Mouse (Mus musculus) right cerebral cortex, postnatal 4 days (tissue): ENCODE data around the gene Cir1.

Source experiments
- DNase-seq: peaks from one replicate; pipeline ENCODE4 v3.0.0-alpha.2; 2022

Gene Cir1

DNA sequence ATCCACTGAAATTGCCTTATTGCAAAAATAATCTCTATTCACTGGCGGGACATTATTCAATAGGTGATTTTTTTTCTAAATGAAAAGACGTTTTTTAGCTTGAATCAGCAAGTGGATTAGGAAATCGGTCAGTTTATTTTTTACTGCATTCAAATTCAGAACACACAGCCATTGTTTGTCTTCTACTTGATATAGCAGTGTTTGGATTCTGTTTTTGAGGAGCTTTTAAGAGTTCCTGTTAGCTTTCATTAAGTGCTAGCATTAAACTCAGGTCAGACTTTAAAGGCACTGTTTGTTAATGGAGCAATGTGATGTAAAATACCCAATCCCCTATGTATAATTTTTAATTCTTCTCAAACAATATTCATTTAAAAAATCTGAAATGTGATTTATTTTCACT, 13.7 kb downstream of the Cir1 start:
- DNase-seq = no peak

DNA sequence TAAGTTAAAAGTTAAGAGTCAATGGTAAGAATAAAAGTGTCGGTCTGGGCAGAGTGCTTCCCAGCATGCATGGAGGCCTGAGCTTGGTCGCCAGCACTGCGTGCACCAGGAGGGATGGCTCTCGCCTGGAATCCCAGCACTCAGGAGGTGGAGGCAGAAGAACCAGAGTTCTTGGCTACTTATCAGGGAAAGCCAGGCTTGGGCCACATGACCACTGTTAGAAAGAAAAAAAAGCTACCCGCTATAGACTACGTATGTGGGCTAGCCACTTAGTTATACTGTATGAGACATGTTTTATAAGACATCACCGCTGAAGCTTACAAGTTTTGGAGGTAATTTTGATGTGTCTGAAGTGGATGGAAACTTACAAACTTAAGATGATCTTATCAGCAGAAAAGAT, 14.3 kb downstream of the Cir1 start:
- no peak for DNase-seq

DNA sequence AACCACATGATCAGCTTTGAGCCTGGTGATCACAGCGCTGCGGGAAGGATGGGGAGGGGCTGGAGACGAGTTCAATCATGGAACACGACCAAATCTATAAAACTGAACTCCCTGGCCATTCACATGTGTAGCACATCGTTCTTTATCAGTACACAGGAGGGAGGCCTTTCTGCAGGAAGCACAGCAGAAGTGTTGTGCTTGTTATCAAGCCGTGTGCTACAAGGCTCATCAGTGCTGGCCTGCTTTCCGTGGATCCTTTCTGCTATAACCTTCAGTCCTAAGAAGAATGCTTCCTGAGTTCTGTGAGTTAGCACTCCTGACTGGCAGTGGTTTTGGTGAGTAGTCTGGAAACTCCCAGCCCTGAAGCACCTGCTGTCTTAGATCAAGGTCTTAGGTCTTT, 17.5 kb downstream of the Cir1 start:
- no peak for DNase-seq

DNA sequence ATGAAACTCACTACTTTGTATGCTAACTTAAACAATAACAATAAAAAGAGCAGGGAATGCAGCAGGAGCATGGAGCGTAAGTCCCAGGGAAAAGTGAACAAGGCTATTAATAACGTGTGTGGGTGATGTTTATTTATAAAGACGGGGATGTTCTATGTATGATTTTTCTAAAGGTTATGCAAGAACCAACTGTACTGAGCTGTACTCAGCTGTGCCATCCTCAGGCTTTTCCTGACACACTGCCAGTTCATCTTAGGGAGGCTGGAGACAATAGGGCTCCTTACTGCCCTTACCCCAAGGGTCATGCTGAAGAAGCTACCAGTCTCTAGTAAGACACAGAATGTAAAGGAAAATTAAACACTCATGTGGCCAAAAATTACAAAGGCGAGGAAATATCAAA, 21.4 kb downstream of the Cir1 start:
- DNase-seq = no peak

DNA sequence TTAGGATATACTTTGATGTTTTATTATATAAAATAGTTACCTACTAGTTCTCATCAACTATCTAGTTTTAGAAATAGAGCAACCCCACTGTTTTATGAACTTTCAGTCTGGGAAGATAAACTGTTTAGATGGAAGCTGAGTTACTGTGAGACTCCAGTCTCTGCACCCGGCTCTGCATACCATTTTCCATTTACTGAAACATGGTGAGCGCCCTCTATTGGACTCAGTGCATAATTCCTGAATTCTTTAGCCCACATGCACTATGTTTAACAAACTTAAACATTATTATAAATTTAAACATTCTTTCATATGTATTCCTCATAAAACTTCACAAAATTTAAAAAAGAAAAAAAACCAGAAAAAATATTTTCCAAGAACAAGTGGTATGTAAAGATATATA, 26.9 kb downstream of the Cir1 start:
- DNase-seq = no peak

DNA sequence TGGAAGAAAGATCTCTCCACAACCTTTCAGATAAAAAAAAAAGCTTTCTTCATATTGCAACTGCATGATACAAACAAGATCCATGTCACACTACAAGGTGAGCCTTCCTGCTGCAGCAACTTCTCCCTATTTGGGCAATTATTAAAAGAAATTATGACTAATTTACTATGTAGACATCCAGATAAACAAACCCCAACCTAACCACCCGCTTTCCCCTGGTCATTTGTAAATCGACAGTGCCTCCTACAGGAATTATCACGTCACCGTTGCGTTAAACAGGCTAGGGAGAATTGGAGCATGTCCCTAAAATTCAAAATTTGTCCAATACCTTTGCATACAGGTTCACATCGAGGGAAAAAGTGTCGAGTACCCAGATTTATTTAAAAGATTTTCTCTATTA, 30.8 kb downstream of the Cir1 start:
- DNase-seq = no peak

DNA sequence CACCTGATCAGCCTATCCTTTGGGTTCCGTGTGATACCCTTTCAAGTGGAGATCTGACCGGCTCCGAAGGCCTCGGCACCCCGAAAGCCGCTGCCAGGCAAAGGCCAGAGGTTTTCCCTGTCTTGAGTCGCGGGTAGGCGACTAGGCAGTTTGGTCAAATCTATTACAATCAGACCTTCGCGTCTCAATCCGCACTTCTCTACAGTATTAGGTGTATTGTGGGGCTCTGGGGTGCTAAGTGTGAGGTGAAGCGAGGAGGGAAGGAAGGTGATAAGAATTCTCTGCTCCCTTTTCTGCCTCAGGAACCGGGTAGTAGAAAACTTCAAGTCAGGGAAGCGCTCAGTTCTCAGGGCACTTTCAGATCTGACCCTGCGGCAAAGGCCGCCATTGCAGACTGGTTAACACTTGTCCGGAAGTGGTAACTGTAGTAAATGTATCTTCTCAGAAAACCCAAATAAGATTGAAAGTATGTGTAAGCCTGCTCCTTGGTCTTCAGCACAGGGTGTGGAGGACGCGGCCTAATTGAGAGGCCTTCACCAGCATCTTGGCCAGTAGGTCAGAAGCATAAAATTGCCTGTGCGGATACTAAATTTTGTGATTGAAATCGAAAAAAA, 31.3 kb downstream of the Cir1 start:
- DNase-seq = no peak

DNA sequence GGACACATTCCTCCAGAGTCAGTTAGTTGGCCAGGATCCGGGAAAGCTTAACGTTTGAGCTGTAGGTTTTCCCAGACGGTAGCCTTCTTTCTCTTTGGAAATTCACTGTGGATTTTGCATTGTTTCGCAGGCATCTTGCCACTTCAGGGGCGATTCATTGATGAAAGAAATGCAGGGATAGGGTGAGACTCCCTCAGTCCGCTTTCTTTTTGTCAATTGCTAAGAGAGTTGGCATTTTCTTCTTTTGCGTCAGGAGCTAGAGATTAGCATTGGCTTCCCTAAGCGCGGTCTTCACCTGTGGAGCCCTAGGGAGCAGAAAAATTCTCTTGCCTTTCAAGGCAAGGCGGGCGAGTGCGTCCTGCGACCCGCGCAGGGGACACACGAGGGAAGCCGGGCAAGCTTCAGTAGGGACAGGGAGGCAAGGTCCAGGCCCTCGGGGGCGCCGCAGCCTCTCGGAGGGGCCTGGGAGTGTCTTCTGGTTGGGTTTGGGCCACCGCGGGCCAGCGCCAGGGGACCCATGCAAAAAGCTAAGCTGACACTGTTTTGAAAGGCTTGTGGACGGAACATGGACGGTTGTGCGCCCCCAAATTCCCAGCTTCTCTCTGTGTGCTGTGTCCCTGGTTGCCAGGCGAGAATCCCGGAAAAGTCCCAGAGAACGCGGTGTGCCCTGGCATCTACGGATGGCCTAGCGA, 32.0 kb downstream of the Cir1 start:
- DNase-seq = no peak

DNA sequence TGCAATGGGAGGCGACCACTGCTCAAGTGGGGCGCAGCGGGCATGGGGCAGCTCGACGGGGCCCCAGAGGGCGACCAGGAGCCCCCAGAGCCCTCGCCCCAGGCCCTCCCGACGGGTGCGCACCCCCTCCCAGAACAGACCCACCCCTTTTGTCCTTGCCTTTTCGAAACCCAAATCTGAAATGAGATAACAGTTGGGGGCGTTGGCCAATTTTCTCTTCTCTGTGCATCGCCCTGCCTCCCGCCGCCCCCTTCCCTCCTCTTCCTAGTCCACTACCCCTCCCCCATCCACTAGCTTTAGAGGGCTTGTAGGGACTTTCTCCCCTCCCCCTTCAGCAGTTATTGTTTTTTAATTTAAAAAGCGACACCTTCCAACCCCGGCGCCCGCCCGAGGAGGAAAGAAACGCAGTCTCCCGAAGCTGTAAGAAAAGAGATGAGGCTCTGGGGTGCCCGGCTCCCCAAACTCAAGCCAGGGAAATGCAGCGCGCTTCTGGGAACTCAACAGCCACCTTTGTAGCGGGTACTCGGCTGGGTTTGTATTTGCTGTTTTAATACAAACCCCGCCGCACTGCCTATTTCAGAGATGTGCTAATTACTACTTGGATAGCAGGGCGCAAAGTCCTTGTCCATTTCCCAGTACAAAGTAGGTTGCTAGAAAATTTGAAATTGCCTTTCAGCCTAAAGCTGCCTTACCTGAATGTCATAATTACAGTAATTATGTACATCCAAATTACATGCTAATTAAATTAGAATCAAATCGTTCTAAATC, 33.0 kb downstream of the Cir1 start:
- peak; percentile 34 for DNase-seq

DNA sequence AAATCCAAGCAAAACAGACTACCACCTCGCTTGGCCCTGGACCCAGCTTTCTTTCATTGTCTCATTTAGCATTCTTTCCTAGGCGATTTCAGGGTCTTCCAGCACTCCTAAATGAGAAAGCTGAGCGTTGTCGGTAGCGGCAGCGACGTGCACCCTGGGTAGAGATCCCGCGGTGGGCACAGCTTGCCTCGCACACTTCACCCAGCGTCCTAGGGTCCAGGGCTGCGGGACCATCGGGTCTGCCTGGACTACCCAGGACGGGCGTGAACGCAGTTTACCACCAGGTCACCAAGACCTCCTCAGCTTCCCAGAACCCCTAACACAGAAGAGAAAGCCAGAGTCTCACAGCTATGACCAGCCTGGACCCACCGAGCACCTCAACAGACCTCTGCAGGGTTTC, 33.6 kb downstream of the Cir1 start:
- DNase-seq = no peak

DNA sequence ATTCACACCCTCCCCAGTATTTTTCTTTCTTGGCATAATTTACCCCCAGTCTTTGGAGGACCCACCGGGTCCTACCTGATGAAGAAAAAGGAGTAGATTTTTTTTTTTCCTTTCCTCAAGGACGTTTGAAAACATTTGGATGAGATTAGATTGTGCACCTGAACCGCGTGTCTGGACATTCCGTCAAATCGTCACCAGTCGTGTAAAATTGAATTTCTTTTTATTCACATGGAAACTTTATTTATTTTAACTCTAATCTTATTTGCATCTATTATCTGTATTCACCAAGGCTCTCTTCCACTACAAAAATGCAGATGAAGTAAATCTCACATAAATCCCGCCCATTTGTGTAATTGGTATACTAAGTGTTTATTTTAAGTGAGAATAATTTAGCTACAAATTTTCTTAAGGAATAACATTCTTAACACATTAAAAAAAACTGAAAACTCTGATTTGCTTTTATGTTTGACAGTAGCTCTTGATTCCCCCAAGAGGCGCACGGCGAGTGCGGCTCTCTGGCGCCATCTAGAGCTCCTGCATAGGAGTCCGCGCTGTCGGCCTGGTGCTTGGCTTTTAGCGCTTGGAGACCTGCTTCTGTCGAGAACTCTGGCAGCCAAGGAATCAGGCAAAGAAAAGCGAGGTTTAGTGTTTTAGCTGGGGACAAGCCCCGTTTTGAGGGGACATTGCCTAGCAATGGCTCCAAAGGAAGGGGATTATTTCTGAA, 34.2 kb downstream of the Cir1 start:
- peak; percentile 95 for DNase-seq

DNA sequence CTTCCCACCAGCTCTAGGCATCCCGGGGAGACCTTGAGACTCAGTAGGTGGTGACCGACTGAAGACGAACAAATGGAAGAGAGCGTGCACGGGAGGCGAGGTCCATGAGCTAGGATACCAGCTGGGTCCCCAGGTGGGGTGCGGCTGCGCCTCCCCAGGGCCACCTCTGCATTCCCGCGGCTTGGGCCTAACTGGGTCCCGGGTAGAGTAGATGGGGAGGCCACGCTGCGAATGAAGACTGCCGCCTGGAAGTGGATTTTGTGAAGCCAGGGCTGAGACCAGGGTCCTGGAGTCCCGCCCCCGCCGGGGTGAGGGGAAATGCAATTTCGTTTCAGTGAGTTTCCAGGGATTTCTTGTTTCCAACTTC, 34.8 kb downstream of the Cir1 start:
- no peak for DNase-seq

DNA sequence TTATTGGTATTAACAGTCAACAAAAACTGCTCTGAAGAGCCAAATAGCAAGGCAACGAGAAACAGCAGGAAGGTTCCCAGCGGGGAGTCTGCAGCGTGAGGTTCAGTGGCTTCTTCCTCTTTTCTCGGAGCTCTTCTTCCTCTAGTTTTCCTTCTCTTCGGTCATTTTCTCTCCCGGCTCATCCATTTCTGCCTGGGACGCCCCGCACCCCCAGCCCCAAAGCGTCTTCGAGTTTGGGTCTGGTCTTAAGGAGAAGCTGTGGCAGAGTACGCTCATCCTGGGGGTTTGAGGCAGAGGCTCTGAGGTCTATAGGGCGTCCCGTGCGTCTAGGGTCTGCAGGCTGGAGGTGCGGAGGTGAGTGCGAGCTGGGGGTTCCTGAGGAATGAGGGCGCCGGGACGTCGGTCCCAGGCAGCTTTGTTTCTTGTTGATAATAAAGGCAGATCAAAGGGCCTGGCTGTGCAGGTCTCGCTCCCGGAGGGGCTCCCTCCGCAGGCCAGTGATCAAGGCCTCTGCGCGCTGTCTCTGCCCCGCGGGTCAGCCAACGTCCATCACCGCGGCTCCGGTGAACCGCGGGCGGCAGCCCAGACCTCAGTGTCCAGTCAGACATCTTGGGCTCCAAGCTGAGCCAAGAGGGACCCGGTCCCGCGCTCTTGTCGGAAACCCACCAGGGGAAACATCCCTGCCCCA, 35.3 kb downstream of the Cir1 start:
- no peak for DNase-seq

DNA sequence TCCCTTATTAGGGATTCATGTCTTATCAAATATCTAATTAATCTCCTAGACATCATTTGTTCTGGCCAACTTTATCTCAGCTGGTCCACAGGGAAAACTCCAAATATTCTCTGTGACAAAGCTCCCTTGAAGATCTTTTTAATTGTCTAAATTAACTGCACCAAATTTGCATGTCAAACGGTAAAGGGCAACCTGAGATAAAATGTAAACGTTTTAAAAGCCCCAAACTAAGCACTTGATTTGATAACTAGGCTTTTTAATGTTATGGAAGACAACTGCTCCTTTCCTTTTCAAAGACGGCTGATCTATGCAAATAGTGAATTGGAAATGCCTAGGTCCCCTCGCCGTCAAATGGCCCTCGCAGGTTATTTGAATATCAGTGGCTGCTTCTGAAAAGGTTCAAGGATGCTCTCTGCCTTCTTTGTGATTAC, 36.3 kb downstream of the Cir1 start:
- DNase-seq = no peak

DNA sequence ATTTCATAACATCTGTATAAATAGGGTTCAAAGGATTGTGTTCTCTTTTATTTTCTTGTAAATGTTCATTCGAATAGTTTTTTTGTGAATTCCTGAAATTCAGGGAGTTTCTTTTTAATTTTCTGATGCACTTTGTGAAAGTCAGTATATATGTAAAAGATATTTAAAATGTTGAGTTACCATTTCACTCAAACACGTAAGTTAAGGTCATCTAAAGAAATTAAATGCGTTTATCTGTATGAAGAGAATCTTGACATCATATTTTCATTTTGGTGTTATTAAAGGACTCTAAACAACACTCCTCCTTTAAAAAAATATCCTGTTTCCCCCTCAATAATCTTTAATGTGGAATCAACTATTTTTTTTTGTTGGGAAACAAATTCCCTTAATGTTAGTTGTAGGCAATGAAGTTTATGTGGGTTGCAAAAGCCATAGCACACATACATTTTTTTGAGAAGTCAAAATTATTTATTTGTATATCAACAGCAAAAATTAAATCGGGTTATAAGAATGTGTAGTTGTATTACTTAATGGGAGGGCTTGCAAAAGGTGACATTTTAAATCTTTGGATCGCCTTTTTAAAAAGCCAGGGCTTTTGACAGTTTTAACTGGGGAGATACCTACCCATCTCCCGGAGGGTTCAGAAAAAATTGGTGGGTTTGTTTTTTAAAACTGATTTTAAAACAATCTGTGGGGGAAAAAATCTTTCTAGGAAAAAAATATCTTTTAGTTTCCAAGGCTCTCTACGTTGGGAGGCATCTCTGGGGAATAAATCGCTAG, 37.0 kb downstream of the Cir1 start:
- no peak for DNase-seq

DNA sequence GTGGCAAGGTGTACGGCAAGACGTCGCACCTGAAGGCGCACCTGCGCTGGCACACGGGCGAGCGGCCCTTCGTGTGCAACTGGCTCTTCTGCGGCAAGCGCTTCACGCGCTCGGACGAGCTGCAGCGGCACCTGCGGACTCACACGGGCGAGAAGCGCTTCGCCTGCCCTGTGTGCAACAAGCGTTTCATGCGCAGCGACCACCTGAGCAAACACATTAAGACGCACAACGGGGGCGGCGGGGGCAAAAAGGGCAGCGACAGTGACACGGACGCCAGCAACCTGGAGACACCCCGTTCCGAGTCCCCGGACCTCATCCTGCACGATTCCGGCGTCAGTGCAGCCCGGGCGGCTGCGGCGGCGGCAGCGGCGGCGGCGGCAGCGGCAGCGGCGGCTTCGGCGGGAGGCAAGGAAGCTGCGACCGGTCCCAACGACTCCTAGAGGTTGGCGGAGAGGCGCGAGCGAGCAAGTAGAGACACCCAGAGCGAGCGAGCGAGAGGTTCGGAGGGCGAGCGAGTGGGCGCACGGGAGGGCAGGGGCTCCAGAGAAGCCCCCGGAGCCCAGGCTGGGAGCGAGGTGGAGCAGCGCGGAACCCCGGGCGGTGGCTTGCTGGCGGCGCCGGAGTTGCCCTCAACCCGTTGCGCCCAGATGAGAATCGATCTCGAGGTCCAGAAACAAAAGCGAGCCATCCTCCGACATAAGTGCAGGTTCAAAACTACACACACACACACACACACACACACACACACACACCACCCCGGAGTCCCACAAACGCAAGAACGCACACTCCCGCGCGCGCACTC, 38.2 kb downstream of the Cir1 start:
- DNase-seq = peak; percentile 38

DNA sequence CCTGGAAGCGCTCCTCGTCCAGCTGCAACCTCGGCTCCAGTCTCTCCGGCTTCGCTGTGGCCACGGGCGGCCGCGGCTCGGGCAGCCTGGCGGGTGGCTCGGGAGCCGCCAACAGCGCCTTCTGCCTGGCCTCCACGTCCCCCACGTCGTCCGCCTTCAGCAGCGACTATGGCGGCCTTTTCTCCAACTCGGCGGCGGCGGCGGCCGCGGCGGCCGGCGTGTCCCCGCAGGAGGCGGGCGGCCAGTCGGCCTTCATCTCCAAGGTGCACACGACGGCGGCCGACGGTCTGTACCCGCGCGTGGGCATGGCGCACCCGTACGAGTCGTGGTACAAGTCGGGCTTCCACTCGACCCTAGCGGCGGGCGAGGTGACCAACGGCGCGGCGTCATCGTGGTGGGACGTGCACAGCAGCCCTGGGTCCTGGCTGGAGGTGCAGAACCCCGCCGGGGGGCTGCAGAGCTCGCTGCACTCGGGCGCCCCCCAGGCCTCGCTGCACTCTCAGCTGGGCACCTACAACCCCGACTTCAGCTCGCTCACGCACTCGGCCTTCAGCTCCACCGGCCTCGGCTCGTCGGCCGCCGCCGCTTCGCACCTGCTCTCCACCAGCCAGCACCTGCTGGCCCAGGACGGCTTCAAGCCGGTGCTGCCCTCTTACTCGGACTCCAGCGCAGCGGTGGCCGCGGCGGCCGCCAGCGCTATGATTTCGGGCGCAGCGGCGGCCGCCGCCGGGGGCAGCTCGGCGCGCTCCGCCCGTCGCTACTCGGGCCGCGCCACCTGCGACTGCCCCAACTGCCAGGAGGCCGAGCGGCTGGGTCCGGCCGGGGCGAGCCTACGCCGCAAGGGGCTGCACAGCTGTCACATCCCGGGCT, 39.0 kb downstream of the Cir1 start:
- DNase-seq = peak; percentile 37

DNA sequence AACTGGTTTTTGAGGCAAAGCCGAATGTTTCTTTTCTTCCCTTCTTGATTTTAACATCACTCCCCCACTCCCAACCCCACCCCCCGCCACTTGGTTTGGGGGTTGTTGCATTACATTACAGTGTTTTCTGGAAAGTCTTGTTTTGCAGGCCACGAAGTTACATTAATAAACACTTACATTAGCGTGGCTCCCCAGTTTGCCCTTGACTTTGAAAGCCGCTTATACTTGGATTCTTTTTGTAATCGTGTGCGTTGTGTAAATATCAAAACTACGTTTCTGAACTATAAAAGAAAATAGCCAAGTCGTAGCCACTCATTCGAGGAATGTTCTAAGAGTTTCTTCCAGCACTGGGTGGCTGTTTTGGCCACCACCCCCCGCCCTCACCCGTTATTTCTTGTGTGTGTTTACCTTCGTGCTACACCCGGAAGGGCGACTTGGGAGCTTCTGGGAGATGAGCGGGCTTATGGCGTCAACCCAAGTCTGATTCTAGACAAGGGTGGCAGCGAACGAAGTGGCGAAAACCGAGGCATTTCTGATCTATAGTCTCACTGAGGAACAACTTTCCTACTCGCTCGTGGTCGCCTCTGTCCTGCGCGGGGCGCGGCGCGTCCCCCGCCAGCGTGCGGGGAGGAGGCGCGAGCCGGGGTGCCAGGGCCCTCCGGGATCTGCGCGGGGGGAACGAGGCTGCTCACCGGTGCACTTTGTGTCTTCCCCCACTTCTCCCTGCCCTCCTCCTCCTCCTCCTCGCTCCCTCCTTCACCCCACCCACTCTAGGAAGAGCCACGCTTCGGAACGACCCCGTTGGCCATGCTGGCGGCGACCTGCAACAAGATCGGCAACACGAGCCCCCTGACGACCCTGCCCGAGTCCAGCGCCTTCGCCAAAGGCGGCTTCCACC, 39.9 kb downstream of the Cir1 start:
- peak; percentile 39 for DNase-seq
